In genomic region chr14:18385953-18386668, GRCm38 (mm10) we compare ENCODE assay signal across 15 mouse cellular contexts. TPM values are rescaled to one million over a fixed set of nuclear protein-coding genes. Genes with fewer than 3 reads are reported as not detected.
DNase-seq lines count a peak whose midpoint lies in the region; ATAC-seq lines count a peak whose summit lies in the region.
"Had no signal": no experiment of that assay in that cellular context is flagged by ENCODE, and none has a peak within 500 bp of the region (broad histone marks: within the 10 kb centered on the region; RNA-seq: fewer than 3 reads in every experiment).

No protein-coding gene starts in this region.

- no peaks in the 10 kb centered on the region for H3K4me1 ChIP-seq in hindbrain, embryonic 13.5 days (replicated peaks)
- no peaks in the 10 kb centered on the region for H3K4me1 ChIP-seq in hindbrain, embryonic 10.5 days (replicated peaks)
- no peaks in the 10 kb centered on the region for H3K4me1 ChIP-seq in neural tube, embryonic 13.5 days (replicated peaks)
- H3K4me1 ChIP-seq in limb, embryonic 13.5 days, result peaks cover 10% of the 10 kb centered on the region; the same call in 1 of the 2 replicates
- H3K4me1 ChIP-seq in neural tube, embryonic 15.5 days, result no peaks in the 10 kb centered on the region
- H3K4me1 ChIP-seq: embryonic facial prominence, embryonic 13.5 days had no signal

- no peaks in the 10 kb centered on the region for H3K36me3 ChIP-seq in hindbrain, embryonic 13.5 days
- no peaks in the 10 kb centered on the region for H3K36me3 ChIP-seq in hindbrain, embryonic 10.5 days
- H3K36me3 ChIP-seq in neural tube, embryonic 13.5 days, result no peaks in the 10 kb centered on the region
- H3K36me3 ChIP-seq in limb, embryonic 13.5 days, result no peaks in the 10 kb centered on the region
- H3K36me3 ChIP-seq in neural tube, embryonic 15.5 days, result no peaks in the 10 kb centered on the region
- H3K36me3 ChIP-seq: embryonic facial prominence, embryonic 13.5 days; heart, embryonic 13.5 days had no signal

- WGBS in hindbrain, embryonic 13.5 days, result 75% methylated on average over 6 of the region's 6 CpGs
- WGBS in hindbrain, embryonic 10.5 days, result 77% methylated on average over 6 of the region's 6 CpGs
- 60% methylated on average over 6 of the region's 6 CpGs for WGBS in neural tube, embryonic 13.5 days
- 45% methylated on average over 6 of the region's 6 CpGs for WGBS in limb, embryonic 13.5 days
- WGBS in neural tube, embryonic 15.5 days, result 59% methylated on average over 6 of the region's 6 CpGs

- no peak overlapping the region for H3K4me3 ChIP-seq in hindbrain, embryonic 13.5 days
- H3K4me3 ChIP-seq in hindbrain, embryonic 10.5 days, result no peak overlapping the region
- H3K4me3 ChIP-seq in neural tube, embryonic 13.5 days, result no peak overlapping the region
- H3K4me3 ChIP-seq in limb, embryonic 13.5 days, result no peak overlapping the region
- H3K4me3 ChIP-seq in neural tube, embryonic 15.5 days (replicated peaks), result no peak overlapping the region
- H3K4me3 ChIP-seq: embryonic facial prominence, embryonic 13.5 days; heart, embryonic 13.5 days had no signal

- no peak overlapping the region for H3K4me2 ChIP-seq in hindbrain, embryonic 13.5 days
- H3K4me2 ChIP-seq in neural tube, embryonic 13.5 days, result no peak overlapping the region
- no peak overlapping the region for H3K4me2 ChIP-seq in limb, embryonic 13.5 days (replicated peaks)
- H3K4me2 ChIP-seq in neural tube, embryonic 15.5 days, result no peak overlapping the region
- H3K4me2 ChIP-seq: embryonic facial prominence, embryonic 13.5 days; heart, embryonic 13.5 days had no signal

- no peaks in the 10 kb centered on the region for H3K9me3 ChIP-seq in hindbrain, embryonic 13.5 days
- 0 out of 2 replicates have a peak, but pooled peaks cover 3% of the 10 kb centered on the region for H3K9me3 ChIP-seq in hindbrain, embryonic 10.5 days
- no peaks in the 10 kb centered on the region for H3K9me3 ChIP-seq in neural tube, embryonic 13.5 days
- no peaks in the 10 kb centered on the region for H3K9me3 ChIP-seq in limb, embryonic 13.5 days
- H3K9me3 ChIP-seq in neural tube, embryonic 15.5 days (replicated peaks), result no peaks in the 10 kb centered on the region
- H3K9me3 ChIP-seq: embryonic facial prominence, embryonic 13.5 days; heart, embryonic 13.5 days had no signal

- peak; percentile 57; the same call in 1 of the 2 replicates for ATAC-seq in hindbrain, embryonic 13.5 days (ENCODE audit: low FRiP score)
- peak; percentile 40; the same call in 1 of the 2 replicates for ATAC-seq in neural tube, embryonic 13.5 days (ENCODE audit: low read depth)
- peak; percentile 84 for ATAC-seq in limb, embryonic 13.5 days (ENCODE audit: low FRiP score, low read depth)
- ATAC-seq in neural tube, embryonic 15.5 days (ENCODE audit: low FRiP score), result peak; percentile 50; the same call in 1 of the 2 replicates
- ATAC-seq: forebrain, embryonic 14.5 days had no signal

- H3K27ac ChIP-seq in hindbrain, embryonic 13.5 days, result no peak overlapping the region
- H3K27ac ChIP-seq in hindbrain, embryonic 10.5 days, result no peak overlapping the region
- H3K27ac ChIP-seq in neural tube, embryonic 13.5 days (replicated peaks), result no peak overlapping the region
- H3K27ac ChIP-seq in limb, embryonic 13.5 days, result no peak overlapping the region
- H3K27ac ChIP-seq in neural tube, embryonic 15.5 days (replicated peaks), result no peak overlapping the region
- H3K27ac ChIP-seq: embryonic facial prominence, embryonic 13.5 days; heart, embryonic 13.5 days had no signal

- DNase-seq in hindbrain, embryonic 10.5 days (ENCODE audit: low spot score), result no peak
- no peak for DNase-seq in neural tube, embryonic 10.5 days (ENCODE audit: extremely low spot score, low spot score)
- no peak for DNase-seq in gastrocnemius, postnatal 4 days (ENCODE audit: low spot score in 2 of 2)
- no peak for DNase-seq in urinary bladder, postnatal 36 days (ENCODE audit: low spot score in 2 of 2)
- DNase-seq: cerebellum, postnatal 25 days; gastrocnemius, postnatal 10 days; kidney, postnatal 14 days; lung, adult 2 months had no signal

- H3K9ac ChIP-seq in hindbrain, embryonic 13.5 days, result no peak overlapping the region
- no peak overlapping the region for H3K9ac ChIP-seq in neural tube, embryonic 13.5 days
- no peak overlapping the region for H3K9ac ChIP-seq in limb, embryonic 13.5 days
- no peak overlapping the region for H3K9ac ChIP-seq in neural tube, embryonic 15.5 days (replicated peaks)
- H3K9ac ChIP-seq: embryonic facial prominence, embryonic 13.5 days; heart, embryonic 13.5 days had no signal

- H3K27me3 ChIP-seq in hindbrain, embryonic 13.5 days, result no peaks in the 10 kb centered on the region
- no peaks in the 10 kb centered on the region for H3K27me3 ChIP-seq in hindbrain, embryonic 10.5 days (ENCODE audit: insufficient read depth, poor library complexity, severe bottlenecking)
- H3K27me3 ChIP-seq in neural tube, embryonic 13.5 days, result no peaks in the 10 kb centered on the region
- H3K27me3 ChIP-seq in limb, embryonic 13.5 days, result no peaks in the 10 kb centered on the region
- no peaks in the 10 kb centered on the region for H3K27me3 ChIP-seq in neural tube, embryonic 15.5 days (replicated peaks)
- H3K27me3 ChIP-seq: embryonic facial prominence, embryonic 13.5 days; heart, embryonic 13.5 days had no signal

RNA-seq across cellular contexts. Expression of gene Ube2e1, which starts 54.5 kb away (rescaled TPM):
- polyA plus RNA-seq in hindbrain, embryonic 13.5 days (2015; fragmentation: Nextera tagmentation; extraction: Ambion mirVana), result 225 and 228 TPM in 2 replicates
- polyA plus RNA-seq in hindbrain, embryonic 10.5 days (2016; fragmentation: Nextera tagmentation; extraction: Ambion mirVana), result 160 and 166 TPM in 2 replicates
- polyA plus RNA-seq in neural tube, embryonic 13.5 days (2015; fragmentation: Nextera tagmentation; extraction: Ambion mirVana), result 220 and 225 TPM in 2 replicates
- 159 and 163 TPM in 2 replicates for polyA plus RNA-seq in limb, embryonic 13.5 days (2015; fragmentation: Nextera tagmentation; extraction: Ambion mirVana)
- polyA plus RNA-seq in neural tube, embryonic 15.5 days (2015; fragmentation: Nextera tagmentation; extraction: Ambion mirVana), result 200 and 213 TPM in 2 replicates
- total RNA-seq in gastrocnemius, postnatal 4 days (2021), result 100 to 1,000 TPM in 1 of 2 experiments, 10 to 100 TPM in 1; 96.6 to 102 TPM
